Mouse (Mus musculus): Measurements from ENCODE around the gene Ccdc88b.

Ccdc88b gene

DNA sequence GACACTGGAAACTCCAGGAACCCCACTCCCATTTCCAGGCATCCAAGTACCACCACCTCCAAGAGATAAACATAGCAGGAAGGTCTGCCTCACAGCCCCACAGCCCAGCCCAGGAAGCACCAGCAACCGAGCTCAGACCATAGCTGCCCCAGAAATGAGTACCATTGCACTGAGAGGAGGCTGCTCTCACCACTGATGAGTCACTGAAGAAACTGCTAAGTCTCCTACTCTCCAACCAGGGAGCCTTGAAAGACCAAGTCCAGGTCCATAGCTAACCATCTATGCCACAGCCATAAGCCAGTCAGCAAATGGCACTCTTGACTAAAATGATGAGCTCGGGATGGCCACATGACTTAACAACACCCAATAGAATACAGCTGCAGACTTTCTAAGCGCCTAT lies 31.4 kb downstream of the Ccdc88b start:
- DNase-seq (ENCODE audit: low read depth): peak; percentile 59

DNA sequence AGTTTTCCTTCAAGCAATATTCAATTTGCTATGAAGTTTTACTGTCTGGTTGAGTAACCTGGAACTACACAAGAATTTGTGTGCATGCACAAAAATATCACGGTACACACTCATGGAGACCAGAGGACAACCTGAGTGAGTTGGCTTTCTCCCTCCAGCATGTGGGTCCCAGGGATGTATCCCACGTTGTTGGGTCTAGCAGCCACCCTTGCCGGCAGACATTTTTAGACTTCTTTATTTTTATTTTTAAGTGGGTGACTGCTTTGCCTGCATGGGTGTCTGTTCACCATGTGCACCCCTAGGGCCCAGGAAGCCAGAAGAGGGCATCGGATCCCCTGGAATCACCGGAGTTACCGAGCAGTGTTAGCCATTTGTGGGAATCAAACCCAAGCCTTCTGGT lies 32.6 kb downstream of the Ccdc88b start:
- DNase-seq (ENCODE audit: low read depth): no peak

DNA sequence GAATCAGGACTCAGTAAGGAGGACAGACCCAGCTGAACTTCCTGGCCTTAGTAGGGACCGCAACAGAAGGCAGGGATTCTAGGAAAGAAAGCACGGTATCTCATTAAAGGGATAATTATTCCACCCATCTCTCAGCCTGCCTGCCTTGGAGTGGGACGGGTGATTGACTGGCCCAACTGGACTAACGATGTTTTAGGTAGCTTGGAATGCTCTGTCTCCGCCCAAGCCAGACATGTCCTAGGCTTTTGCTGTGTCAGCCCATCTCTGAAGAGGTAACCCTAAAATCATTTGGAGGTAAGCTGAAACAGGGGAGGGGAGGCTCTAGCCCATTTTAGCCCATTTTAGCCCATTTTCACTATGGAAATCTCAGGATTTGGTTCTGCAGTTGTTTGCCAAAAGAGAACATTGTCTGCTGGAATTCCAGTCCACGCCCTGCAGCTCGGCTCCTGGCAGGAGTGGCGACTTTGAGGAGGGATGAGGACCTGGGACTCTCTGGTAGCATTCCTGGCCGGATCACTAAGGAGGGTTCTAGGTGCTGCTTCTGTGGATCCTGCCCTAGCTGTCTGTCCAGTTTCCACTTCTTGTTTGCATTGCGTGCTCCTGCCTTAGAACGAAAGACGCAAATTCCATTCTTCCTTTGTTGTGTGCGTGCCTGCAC lies 37.3 kb downstream of the Ccdc88b start:
- no peak for DNase-seq (ENCODE audit: low read depth)

DNA sequence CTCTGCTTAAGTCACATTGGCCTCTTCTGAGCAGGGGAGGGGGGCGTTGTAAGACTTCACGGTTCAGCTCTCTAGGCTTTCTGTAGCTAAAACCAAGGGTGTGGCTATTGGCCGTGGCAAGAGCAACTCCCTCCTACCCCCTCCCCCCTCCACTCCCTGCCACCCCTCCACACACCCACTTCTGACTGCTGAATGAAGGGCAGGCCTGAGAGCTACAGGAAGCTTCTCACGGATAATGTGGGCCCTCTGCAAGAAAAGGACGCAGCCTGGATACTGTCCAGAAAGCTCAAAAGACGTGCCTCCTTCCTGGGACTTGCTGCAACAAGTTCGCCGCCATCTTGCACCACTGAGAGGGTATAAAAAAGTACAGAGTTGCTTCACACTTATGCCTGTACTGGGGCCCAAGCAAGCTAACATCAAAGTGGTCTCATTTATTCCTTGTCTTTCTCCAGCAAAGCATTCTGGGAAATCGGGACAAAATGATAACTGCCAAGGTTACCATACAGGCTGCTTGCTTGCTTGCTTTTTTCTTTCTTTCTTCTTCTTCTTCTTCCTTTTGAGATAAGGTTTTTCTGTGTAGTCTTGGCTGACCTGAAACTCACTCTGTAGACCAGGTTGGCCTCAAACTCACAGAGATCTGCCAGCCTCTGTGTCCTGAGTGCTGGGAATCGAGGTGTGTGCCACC lies 38.7 kb downstream of the Ccdc88b start:
- peak; percentile 10 for DNase-seq (ENCODE audit: low read depth)

DNA sequence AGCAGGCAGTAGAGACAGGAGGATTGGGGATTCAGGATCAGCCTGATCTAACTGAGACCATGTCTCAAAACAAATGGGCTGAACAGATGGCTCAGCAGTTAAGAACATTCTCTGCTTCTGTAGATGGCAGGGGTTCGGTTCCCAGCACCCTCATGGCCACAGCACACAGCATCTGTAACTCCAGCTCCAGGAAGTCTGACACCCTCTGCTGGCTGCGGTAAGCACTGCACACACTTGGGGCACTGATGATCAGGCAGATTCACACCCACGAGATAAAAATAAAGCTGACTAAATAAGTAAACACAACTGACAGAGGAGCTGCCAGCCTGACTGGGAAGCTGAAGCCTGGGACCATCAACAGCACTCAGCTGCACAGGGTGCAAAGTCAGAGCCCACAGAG lies 43.1 kb downstream of the Ccdc88b start:
- DNase-seq (ENCODE audit: low read depth): no peak

DNA sequence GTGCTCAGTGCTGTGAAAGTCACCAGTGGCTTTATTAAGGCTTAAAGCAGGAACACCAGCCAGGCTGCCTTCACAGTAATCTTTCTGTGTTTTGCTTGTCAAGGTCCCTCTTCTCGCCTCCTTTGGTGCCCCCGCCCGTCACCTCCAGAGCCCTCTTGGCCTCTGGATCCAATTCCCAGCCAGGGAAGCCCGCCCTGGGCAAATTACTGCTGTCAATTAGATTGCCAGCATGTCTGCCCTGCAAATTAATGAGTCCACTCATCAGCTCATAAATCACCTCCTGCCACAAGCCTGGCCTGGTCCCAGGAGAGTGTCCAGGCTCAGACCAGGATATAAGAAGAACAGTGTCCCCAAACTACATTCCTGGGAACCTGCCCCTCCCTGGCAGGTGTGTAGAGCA lies 43.6 kb downstream of the Ccdc88b start:
- no peak for DNase-seq (ENCODE audit: low read depth)
